Mouse (Mus musculus) frontal cortex, postnatal 14 days (tissue): ENCODE data around the gene Nptxr.

ENCODE experiments used
- DNase-seq, 2 experiments: peaks; one replicate each; pipeline ENCODE4 v3.0.0; 2022; ENCODE audit warnings: low spot score in 2 of 2

Gene Nptxr

DNA sequence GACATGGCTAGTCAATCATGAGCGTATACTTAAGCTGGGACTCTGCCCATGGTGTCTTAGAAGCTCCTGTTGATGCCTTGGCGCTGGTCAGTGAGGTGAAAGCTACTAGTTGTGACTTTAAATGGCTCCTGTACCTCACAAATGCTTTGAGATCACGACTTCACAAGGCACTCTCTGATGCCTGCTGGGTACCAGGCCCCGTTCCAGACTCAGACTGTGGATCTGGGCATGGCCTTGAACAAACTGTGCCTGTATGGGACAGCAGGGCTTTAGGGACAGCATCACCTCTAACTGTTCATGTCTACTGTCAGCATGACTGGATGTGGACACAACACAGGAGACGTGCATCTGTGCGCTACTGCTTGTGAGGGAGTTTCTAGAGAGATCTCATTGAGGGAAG, 13.7 kb downstream of the Nptxr start:
- no peak for DNase-seq

DNA sequence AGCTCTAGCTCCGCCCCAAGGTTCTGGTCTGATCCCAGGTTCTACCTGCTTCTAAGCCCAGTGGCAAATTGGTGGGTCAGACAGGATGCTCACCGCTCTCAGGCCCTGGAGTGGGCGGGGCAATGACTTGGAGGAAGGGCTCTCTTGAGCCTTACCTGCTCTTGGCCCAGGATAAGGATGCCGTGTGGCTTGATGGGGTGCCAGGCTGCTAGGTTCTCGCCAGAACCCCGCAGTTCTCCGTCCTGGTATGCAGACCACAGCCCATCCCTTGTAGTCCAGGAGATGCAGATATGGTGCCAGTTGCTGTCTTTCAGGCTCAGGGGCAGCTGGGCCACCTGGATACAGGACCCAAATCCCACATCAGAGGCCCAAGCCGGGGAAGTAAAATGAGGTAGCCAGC, 14.5 kb downstream of the Nptxr start:
- DNase-seq, result no peak

DNA sequence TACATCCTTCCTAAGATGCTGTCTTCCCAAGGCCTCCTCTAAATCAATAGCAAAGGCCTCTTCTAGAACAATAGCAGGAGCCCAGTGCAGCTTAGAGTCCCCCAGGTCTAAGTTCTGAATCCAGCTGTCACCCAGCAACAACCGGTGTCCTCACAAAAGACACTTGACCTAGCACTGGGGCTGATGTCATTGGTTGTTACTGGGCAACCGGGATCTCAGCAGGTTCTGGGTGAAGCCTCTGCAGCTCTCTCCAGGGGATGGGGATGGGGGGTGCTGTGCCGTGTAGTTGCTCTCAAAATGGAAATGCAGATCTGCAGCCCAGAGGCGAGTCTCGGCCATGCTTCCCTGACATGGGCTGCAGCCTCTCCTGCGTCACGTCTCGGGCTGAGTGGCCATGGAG, 16.8 kb downstream of the Nptxr start:
- no peak for DNase-seq

DNA sequence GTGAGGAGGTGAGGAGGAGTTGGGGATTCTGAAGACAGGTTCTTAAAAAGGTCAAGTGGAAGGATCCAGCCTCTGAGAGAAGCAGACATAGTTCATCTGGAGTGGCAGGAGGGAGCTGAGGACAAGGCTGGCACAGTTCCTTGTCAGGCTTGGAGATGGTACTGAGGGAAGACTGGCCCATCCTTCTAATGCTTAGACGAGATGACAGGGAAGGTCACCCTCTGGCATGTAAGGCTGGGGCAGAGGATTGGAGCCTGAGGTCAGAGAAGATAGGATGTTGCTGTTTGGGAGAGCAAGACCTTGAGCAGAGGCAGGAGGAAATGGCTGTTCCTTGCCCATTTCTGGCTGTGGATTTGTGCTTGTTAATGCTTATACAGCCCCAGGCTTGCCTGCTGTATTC, 19.5 kb downstream of the Nptxr start:
- DNase-seq, result no peak

DNA sequence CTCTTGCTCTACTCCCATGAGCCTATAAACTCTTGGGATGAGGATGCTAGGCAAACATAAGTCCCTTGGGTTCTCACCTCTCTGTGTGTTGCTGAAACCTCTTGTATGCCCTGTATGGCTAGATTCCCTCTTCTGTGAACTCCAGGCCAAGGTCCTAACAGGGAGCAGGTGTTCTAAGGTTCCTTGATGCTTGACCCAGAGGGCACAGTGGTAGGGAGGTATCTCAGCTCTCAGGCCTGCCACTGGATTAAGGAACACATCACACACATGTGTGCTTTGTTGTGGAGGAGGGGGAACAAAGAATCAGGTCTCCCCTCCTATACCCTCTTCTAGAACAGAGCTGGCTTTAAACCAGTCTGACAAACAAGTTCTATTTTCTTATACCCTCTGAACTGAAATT, 26.8 kb downstream of the Nptxr start, which contains the start of gene Dnal4:
TSS of gene Dnal4 (minus strand) at position 101 of the 400 bp plus-strand sequence.
- DNase-seq, result no peak

DNA sequence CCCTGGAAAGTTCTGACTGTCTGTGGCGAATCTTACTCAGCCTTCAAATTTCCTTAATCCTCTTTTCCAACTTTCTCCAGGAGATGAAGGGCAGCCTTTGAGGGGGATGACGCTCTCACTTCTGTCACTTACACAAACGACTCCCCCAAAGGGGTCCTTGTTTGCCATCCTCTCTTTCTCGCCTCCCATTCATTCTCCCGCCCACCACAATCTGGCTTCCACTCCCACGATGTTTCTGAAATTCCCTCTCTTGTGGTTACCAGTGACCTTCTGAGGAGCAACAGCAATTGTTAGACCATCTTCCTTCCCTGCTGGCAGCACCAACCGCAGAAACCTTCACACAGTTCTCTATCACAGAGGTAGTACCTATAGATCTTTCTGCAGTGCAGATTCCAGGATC, 28.9 kb downstream of the Nptxr start:
- no peak for DNase-seq

DNA sequence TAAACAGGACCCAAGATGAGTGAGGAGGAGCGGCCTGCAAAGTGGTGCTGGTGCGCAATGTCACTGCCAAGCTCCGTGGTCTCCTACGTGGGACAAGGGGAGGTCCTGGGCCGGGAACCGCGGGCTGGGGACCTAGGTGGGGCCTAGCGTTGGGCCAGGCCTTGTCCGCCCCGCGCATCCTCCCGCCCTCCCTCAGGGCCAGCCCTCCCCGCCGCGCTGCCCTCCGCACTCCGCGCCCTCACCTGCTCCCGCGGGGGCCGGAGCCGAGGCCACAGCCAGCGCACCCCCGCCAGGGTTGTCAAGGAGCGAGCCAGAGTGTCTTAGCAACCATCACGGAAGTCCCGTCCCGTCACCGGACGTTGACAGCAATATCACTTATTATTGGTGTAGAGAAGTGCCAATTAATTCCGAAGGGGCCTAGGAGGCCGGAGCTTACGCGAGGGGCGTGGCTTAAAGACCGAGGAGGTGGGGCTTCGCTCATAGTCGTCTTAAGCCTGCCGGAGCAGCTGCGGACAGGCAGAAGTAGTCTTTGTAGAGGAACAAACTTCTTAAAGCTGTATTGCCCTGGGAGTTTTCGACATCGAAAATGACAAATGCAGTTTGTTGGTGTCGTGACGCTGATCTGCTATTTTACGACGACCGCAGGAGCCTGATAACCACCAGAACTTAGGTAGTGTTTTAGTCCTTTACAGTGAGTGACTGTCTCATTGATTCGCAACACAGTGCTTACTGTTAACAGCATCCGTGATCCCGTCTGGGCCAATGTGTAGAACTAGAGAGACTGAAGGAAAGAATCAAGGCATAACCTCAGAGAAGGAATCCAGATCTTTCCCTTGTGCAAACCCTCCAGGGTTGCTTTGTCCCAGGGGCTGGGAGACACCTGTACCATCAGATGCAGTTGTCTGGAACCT, 30.2 kb downstream of the Nptxr start:
- DNase-seq, result peak; percentile 96

DNA sequence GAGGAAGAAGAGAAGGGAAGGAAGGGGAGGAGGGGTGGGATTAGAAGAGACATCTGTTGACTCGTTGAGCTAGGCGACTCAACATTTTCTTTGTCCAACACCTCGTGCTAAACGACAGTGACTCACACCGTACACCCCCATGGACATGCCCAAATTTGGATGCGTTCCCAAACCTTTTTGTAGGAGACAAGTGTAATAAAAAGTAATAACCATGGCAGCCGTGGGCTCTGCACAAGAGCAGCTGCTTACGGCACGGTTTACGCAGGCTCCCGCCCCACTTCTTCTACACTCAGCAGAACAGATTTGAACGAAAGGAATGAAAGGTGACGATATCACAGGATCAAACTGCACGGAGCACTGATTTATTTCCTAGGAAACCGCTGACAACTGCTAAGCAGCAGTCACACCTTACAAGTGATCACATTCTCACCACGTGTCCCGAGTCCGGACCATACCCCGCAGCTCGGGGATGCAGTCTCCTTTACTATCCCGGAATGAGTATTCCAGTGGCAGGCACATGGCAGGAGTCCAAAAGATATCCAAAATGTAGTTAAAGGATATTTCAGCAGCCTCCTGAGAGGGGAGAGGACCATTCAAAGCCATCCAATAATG, 33.8 kb downstream of the Nptxr start:
- peak; percentile 23 to 54 for DNase-seq

DNA sequence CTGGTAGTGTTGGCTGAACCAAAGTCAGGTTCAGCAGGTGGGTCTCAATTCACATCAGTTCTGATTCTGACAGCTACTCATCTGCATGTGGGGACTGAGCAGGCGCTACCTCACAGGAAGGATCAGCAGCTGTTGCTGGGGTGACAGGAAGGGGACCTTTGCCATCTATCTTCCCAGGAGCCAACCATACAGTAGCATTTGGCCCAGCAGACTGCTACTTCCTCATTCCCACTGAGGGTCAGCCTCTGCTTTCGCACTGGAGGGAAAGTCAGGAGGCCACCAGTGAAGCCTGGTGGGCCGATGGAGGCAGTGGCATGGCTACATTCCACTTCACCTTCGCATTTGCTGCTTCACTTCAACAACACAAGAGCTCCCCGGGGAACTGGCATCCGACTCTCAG, 36.3 kb downstream of the Nptxr start:
- no peak for DNase-seq

DNA sequence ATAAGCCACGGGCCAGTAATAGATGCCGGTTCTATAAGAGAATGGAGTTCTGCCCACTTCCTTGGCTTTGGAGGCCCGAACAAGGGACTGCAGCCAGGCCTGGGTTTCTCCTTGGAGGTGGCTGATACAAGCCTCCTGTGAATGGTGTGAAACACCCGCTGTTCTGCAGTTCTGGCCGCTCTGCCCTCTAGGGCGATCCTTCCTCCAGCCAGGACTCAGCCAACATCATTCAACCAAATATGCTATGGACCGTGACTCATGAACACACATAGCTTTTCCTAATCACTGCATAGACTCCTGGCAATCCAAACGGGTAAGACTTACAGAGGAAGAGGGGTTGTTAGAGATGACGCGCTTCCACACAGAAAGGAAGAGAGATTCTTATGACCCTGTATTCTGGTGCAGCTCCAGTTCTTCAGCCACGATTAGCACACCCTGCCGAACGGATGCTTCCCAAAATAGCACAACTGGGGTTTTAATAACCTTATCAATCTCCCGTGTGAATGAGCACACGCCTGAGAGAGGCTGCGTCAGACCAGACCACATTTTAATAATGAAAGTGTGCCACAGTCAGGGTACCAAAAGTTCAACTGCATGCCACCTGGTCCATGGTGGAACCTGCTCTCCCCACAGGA, 37.1 kb downstream of the Nptxr start:
- no peak for DNase-seq

DNA sequence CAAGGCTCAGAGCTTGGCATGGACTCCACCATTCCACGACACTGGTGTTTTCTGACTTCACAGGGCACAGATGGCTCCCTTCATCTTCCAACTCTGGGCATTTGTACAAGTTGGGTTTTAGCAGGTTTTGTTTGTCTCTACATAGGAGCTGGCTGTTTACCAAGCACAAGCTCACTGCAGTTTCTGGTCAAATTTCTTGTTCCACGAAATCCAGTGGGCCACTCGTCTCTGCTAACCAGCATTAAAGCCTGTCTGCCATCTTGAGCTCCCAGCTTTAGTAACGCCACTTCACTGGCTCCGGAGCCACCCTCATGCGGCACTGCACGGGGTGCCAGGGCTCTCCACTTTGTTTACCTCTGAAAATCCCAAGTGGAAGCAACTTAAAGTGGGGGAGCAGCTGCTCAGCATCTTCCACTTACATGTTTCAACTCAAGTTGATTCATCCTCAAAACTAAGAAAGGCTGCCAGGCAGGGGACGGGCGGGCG, 37.9 kb downstream of the Nptxr start:
- peak in 1 of 2 experiments; percentile 28 for DNase-seq

DNA sequence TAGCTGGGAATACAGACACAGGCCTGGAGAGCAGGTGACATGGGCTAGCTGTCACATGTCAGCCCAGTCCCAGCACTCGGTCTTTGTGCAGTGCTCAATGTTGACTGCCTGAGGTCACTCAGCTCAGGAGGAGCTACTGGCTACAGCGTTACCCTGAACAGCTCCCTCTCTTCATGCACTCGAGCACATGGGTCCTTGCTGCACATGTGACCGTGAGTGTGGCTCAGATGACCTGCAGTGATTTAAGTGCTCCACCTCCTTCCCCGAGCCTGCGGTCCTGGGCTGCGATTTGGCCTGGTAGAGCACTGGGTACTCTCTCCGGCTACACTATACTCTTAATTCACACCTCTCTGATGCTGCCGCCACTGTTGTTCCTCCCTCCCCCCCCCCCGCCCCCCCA, 38.4 kb downstream of the Nptxr start:
- no peak for DNase-seq

DNA sequence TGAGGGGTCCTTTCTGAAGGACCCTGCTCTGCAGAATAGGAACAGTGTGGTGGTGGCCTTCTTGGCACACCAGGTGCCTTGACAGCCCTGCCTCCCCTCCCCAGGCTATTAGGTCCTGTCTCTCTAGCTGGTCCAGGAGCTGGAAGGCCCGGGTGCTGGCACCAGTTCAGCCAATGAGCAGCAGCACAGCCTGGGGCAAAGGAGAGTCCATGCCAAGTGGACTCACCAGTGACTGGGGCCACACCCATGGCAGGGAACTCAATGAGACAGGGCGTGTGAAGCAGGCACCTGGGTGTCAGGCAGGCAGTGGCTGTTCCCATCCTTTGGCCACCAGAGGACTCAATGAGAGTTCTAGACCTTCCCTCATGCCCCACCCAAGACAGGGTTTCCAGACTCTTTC, 39.2 kb downstream of the Nptxr start:
- peak in 1 of 2 experiments; percentile 7 for DNase-seq

DNA sequence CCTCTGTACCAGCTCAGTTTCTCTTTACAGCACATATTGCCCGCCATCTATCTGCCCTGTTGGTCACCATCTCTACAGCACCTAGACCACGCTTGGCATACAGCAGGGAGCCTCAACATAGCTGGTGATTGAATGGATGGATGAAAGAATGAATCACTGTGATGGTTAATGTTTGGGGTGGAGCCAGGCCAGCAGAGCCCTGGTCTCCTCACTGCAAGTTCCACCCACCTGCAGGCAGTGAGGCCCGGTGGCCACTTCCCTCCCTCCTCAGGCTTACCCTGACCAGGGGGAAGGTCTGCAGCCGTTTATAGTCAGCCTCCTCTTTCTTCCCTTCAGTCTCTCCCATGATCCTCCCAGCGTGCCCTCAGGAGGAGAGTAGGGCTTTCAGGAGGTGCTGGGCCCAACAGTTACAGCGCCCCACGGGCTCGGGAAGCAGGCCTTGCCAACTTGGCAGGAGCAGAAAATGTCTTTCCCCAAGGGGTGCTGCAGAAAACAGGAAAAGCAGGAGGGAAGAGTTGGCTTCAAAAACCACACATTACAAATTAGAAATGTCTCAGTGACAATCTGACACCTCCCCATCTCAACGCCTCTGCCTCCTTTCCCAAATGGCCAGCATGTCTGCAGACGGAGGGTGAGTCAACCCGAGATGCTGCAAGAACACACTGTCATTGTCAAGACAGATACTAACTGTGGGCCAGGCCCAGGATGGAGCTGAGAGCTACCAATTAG, 39.9 kb downstream of the Nptxr start:
- peak in 1 of 2 experiments; percentile 47 for DNase-seq

DNA sequence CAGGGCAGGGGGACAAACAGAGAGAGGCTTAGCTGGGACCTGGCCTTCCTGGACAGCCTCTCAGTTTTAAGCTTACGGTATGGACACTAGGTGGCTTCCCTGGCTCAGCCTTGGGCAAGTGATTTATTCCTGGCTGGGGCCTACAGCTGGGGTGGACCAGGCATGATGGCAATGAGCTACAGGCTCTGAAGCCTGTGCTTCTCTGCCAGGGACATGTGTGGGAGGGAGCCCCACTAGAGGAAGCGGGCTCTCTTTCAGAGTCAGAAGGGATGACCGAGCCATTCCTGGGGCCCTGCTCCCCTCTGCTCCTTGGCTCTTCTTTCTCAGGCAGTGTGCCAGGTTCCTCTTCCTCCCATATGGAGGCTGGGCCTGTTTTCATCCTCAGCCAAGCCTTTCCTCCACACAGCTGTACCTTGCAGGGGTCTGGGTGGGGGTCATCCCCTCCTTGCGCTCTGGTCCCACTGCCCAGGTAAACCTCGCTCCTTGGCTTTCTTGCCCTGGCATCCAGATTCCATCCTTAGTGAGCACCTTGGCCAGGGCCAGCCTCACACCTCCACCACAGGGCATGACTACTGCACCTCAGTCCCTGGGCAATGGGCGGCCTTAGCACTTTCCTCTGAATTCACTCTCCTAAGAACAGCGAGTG, 40.8 kb downstream of the Nptxr start:
- DNase-seq, result no peak

DNA sequence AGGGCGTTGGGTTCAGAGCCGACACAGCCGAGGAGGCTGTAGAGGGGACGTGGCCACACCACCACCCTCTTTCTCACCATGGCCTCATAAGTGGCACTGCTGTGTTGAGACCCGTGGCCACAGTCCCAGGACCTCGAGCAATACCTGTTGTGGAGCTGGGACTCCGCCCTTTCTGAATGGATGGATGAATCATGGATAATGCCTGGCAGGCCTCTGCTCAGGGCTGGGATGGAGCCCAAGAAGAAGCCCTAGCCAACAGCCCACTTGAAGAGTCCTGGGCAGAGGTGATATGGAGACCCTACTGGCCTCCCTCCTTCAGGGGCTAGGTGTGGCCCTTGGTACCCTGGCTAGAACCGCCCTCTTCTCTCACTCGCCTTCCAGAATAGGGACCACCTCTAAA, 41.6 kb downstream of the Nptxr start:
- DNase-seq, result no peak

DNA sequence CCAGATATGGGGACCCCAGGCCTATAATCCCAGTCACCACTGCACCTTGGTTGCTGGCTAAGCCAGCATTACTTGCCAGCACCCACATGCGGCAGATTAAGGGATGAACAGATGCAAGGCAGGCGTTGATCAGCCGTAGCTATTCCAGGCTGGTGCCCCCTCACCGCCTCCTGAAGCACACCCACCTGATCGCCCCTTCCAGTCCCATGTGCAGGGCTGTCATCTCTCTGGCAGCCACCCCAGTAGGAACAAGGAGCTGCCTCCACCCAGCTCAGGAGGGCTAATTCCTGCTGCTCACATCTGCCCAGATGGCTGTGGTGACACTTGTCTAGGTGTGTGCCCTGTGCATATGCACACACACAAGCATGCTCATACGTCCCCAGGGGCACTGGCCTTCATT, 43.6 kb downstream of the Nptxr start:
- no peak for DNase-seq

DNA sequence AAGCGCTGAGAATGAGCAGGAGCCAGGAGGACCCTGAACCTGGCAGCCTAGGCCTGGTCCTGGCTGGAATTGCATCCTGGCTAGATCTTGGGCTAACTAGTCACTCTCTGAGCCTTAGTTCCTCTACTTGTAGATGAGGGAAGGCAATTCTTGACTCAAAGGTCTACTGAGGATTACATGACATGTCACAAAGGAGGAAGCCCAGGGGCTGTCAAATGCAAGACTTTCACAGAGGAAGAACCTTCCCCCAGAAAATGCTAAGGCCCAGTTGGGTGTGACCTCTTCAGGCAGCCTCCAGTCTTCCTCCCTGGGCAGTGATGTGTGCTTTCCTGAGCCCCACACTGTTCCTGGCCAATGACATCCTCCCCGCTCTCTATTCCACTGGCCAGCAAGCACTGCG, 47.4 kb downstream of the Nptxr start:
- no peak for DNase-seq

DNA sequence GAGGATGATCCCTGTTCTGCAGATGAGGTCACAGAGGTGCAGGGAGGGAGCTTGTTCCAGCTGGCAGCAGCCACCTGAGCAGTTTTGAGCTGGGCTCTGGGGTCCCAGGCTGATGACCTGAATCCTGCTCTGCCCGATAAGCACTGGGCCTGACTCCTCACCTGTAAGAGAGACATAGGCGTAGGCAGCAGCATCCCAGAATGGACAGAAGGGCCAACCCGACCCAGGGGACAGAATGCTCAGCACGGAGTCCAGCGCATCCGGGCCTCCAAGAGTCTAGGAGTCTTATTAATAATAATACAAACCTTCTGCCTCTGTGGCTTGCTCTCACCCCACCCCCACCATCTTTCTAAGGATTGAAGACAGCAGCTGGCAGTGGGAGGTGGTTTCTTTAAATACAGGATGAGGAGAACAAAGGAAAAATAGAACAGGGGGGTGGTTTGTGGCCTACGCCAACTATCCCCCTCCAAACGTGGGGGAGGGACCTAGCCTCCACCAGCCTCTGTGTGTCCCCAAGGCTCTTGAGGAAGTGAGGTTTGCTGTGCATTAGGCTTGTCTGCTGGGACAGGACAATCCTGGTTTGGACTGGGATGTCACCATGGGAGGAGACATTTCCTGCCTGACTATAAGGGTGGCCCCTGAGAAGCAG, 48.5 kb downstream of the Nptxr start:
- no peak for DNase-seq

DNA sequence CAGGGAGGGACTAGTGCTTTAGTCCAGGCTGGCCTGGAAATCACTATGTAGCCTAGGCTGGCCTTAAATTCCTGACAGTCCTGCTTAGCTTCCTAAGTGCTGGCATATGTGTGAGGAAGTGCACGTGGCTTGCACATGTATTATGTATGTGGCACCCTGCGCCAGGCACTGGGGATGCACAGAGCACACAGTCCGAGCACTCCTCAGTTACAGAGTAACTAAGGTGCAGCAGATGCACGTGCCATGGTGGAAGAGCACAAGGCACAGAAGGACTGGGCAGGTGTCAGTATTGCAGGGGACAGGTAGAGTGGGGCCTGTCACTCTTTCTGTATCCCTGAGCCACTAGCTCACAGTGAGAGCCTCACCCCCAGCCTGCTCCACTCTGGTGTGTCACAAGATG, 49.4 kb downstream of the Nptxr start:
- no peak for DNase-seq

DNA sequence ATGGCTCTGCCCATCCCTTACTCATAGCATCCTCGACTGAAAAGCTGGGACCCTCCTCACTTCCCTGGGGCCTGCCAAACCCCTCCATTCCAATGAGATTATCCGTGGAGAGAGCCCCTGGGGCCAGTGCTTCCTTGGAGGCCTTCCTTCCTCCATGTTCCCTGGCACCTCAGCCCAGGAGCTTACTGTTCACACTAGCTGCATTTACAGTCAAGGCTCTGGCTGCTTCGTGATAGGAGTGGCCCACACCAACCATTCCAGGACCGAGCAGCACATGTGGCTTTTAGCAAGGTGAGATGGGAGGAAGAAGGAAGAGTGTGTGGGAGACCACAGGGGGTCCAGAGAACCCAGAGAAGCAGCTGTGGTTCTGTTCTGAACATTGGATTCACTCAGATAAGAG, 50.7 kb downstream of the Nptxr start:
- no peak for DNase-seq
